Mouse (Mus musculus) intestine, postnatal 0 days (tissue): ENCODE results near the gene Platr25. TPM values are rescaled to one million over a fixed set of nuclear protein-coding genes. Genes with fewer than 3 reads are reported as not detected.
"Not testable (repeated sequence)": the region's sequence is repeated elsewhere in the genome, so short reads cannot be mapped to it uniquely, and the experiment has no call there.

ENCODE experiments used
- ATAC-seq: fragments of 200-750 bp; cut with Nextera tagmentation; 2 replicates; pipeline ENCODE4 v1.8.0; 2017; ENCODE audit warnings: mild to moderate bottlenecking, moderate TSS enrichment, moderate library complexity
- H3K27ac ChIP-seq: fragments of 300-500 bp; sonication (generic); 2 replicates; pipeline ENCODE4 v1.5.1; 2014; ENCODE audit warnings: mild to moderate bottlenecking, low read depth, low read length, moderate library complexity
- H3K27me3 ChIP-seq: fragments of 300-500 bp; sonication (generic); replicated peaks from 2 replicates; pipeline ENCODE4 v1.6.1; 2014; ENCODE audit warnings: low read length, mixed read lengths; ENCODE audit not compliant: control insufficient read depth, insufficient read depth
- H3K36me3 ChIP-seq: fragments of 300-500 bp; sonication (generic); 2 replicates; pipeline ENCODE4 v1.6.1; 2014; ENCODE audit warnings: mild to moderate bottlenecking, moderate library complexity; ENCODE audit not compliant: control insufficient read depth, insufficient read depth
- H3K4me1 ChIP-seq: fragments of 300-500 bp; sonication (generic); replicated peaks from 2 replicates; pipeline ENCODE4 v1.6.1; 2014; ENCODE audit warnings: antibody characterized with exemption, low read length, mixed read lengths; ENCODE audit not compliant: control insufficient read depth, insufficient read depth
- H3K4me2 ChIP-seq: fragments of 300-500 bp; sonication (generic); replicated peaks from 2 replicates; pipeline ENCODE4 v1.6.1; 2014; ENCODE audit warnings: low read depth, mild to moderate bottlenecking, moderate library complexity
- H3K4me3 ChIP-seq: fragments of 300-500 bp; sonication (generic); 2 replicates; pipeline ENCODE4 v1.5.1; 2014; ENCODE audit warnings: low read depth, low read length
- H3K9ac ChIP-seq: fragments of 300-500 bp; sonication (generic); 2 replicates; pipeline ENCODE4 v1.6.1; 2014; ENCODE audit warnings: mild to moderate bottlenecking, low read depth, low read length
- H3K9me3 ChIP-seq: fragments of 300-500 bp; sonication (generic); 2 replicates; pipeline ENCODE4 v1.6.1; 2016; ENCODE audit warnings: mixed run types; ENCODE audit not compliant: control insufficient read depth
- CTCF ChIP-seq: sonication (generic); IDR thresholded peaks from 2 replicates; pipeline ENCODE4 v1.5.1; 2016; ENCODE audit warnings: low read depth, mild to moderate bottlenecking, control low read depth, antibody characterized with exemption, moderate library complexity
- WGBS: fragments of 180-500 bp; shearing (Covaris S2); extraction: QIAGEN DNeasy Blood & Tissue Kit; methylation state at CpG from one replicate; pipeline ENCODE4 v1.1.7; 2014; 5-methylcytosine and 5-hydroxymethylcytosine counted together
- polyA plus RNA-seq: library from polyadenylated mRNA; unstranded; fragments of >200 nt; fragmentation: Nextera tagmentation; extraction: Ambion mirVana; gene quantifications from 2 replicates; pipeline ENCODE4 v1.2.1, GENCODE M21; 2015

Platr25 gene
- polyA plus RNA-seq: 5.6 and 6.4 TPM in 2 replicates

DNA sequence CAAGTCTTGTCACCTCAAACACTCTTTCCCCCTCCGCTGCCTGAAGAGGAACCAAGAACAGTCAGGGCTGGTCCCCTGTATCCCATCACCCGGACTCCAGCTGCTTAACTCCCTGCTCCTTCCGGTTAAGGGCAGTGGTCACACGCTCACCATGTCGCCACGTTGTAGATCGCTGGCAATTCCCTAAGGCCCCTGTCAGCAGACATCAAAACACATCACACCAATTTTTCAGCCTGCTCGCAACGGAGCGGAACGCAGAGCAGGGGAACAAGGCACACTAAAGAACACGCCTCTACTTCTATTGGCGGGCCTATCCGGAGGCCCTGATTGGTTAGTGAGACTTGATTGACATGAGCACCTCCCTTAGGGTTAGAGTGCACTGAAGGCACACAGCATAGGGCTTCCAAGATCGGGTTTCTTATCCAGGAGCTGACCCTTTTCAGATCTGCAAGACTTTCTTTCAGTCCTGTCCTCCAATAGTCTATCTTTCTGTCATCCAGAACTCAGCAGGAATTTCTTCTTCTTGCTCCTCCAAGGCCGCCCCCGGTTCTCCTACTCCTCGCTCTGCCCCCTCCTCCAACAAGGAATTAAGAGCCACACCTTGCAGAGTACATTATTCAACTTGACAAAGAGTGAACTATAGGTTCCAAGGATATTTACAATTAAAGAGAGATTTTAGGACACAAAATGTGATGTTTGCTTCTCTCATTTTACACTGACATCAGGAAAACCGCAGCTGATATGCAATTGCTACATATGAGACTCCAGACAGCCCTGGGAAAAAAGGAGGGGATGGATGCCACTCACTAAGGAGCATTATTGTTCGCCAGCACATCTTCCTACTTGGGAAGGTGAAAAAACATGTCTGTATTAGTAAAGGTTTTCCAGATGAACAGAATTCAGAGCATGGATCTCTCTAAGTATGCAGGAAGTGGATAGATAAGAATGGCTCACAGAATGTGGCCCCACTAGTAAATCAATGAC lies at the start of gene Platr25:
Gene Platr25, minus strand, starts transcription at position 278 of the 984 bp plus-strand sequence.
- not testable (repeated sequence) for H3K9ac ChIP-seq, H3K36me3 ChIP-seq, H3K27ac ChIP-seq, H3K4me1 ChIP-seq, H3K27me3 ChIP-seq, H3K9me3 ChIP-seq
- Histone ChIP-seq H3K4me3 (peak within 1 kb of the TSS; percentile 48), H3K4me2 (peak within 1 kb of the TSS; percentile 74)
- ATAC-seq: peak; percentile 78
- WGBS: 8% methylated on average over 20 of the region's 20 CpGs

DNA sequence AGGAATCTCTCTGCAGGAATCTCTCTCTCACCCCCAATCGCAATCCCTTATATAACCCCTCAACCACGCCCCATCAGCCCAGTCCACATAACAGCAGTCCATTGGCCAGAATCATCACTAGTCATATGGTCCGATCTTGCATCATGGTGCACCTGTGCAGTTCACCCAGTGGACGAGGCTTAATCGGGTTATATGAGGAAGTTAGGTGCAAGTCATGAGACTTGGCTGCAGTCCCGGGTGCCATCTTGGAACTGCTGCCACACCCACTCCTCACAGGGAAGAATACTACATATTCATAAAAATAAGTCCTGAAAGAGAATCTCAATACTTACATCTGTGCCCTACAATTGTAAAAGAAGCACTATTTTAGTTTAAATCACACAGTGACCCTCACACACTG lies 47.5 kb upstream of the Platr25 start:
- WGBS: 88% methylated on average over 6 of the region's 6 CpGs
- not testable (repeated sequence) for H3K27ac ChIP-seq, ATAC-seq, H3K36me3 ChIP-seq, H3K9ac ChIP-seq, H3K4me2 ChIP-seq, H3K4me1 ChIP-seq, H3K9me3 ChIP-seq, H3K4me3 ChIP-seq, H3K27me3 ChIP-seq

DNA sequence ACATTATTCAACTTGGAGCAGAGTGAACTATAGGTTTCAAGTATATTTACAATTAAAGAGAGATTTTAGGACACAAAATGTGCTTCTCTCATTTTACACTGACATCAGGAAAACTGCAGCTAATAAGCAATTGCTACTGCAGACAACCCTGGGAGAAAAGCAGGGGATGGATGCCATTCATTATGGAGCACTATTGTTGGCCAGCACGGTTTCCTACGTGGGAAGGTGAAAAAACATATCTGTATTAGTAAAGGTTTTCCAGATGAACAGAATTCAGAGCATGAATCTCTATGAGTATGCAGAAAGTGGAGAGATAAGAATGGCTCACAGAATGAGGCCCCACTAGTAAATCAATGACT lies 25.6 kb upstream of the Platr25 start:
- not testable (repeated sequence) for H3K4me1 ChIP-seq, H3K27me3 ChIP-seq, H3K27ac ChIP-seq, H3K9ac ChIP-seq, H3K36me3 ChIP-seq, ATAC-seq, H3K9me3 ChIP-seq
- 40% methylated on average over 2 of the region's 2 CpGs for WGBS
- peak overlapping the region; percentile 72 for H3K4me2 ChIP-seq
- peak overlapping the region; percentile 45 for H3K4me3 ChIP-seq

DNA sequence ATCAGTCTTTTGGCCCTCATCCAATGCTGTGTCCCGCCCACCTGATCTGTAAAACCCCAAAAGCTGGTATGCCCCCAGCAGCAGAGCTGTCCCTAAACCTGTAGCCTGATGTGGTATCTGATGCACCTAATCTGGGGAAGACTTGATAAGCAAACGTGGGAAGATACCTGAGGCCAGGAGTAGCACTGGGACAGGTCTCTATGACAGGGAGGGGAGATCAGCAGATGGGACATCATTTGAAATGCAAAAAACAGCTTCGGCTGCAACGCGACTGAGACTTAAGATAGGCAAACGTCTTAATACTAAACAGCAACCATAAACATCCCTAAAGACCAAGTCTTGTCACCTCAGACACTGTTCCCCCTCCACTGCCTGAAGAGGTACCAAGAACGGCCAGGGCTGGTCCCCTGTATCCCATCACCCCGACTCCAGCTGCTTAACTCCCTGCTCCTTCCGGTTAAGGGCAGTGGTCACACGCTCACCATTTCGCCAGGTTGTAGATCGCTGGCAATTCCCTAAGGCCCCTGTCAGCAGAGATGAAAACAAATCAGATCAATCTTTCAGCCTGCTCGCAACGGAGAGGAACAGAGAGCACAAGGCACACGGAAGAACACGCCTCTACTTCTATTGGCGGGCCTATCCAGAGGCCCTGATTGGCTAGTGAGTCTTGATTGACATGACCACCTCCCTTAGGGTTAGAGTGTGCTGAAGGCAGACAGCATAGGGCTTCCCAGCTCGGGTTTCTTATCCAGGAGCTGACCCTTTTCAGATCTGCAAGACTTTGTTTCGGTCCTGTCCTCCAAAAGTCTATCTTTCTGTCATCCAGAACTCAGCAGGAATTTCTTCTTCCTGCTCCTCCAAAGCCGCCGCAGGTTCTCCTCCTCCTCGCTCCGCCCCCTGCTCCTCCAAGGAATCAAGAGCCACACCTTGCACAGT lies 25.0 kb upstream of the Platr25 start, which contains the start of gene Gm5141:
Gene Gm5141, minus strand, starts transcription at position 610 of the 936 bp plus-strand sequence.
- H3K36me3 ChIP-seq, H3K9ac ChIP-seq, H3K27ac ChIP-seq, H3K4me1 ChIP-seq, H3K9me3 ChIP-seq, H3K27me3 ChIP-seq: not testable (repeated sequence)
- ATAC-seq: peak; percentile 99
- 3% methylated on average over 19 of the region's 23 CpGs for WGBS
- peak within 1 kb of the TSS; percentile 72 for H3K4me2 ChIP-seq
- H3K4me3 ChIP-seq: peak within 1 kb of the TSS; percentile 45

DNA sequence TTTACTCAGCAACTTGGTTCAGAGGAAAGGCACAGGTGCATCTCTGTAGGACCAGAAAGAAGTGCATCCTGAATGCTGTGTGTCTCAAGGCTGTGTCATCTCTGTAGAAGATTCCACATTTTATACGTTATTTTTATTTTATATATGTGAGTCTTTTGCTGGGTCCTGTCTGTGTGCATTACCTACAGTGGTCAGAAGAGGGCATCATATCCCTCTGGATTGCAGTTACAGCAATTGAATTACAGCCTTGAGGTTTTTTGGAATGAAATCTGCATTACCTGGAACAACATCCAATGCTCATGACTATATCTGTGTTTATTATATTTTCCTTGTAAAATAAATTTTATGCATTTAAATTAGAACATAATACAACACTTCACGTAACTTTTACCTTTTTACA lies 3.3 kb upstream of the Platr25 start:
- H3K27ac ChIP-seq, H3K4me1 ChIP-seq, H3K9ac ChIP-seq, H3K9me3 ChIP-seq, H3K36me3 ChIP-seq, H3K27me3 ChIP-seq, H3K4me2 ChIP-seq, ATAC-seq, H3K4me3 ChIP-seq: not testable (repeated sequence)
- WGBS: 66% methylated on average over 2 of the region's 2 CpGs
- peak; percentile 74 for TF ChIP-seq CTCF

DNA sequence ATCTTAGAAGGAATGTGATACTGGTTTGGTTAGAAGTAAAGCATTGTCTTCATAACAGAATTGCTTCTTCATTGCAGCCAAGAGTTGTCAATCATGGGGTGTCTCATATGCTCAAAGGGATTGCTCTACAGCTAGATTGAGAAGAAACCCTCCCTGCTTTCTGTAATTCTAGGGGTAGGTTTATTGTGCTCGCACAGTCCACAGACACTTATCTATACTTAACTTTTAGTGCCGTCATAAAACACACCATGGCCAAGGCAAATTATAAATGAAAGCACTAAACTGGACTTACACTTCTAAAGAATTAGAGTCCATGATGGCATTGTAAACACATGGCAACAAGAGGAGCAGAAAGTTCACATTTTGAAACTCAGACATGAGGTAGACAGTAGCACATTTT lies 27.2 kb downstream of the Platr25 start:
- no peak overlapping the region for H3K9ac ChIP-seq
- H3K4me3 ChIP-seq: no peak overlapping the region
- peak; percentile 43; the same call in 1 of the 2 replicates for ATAC-seq
- no peaks in the 10 kb centered on the region for H3K27me3 ChIP-seq
- no peaks in the 10 kb centered on the region for H3K36me3 ChIP-seq
- no peaks in the 10 kb centered on the region for H3K9me3 ChIP-seq
- no peaks in the 10 kb centered on the region for H3K4me1 ChIP-seq
- WGBS: 40% methylated on average over 2 of the region's 2 CpGs
- H3K27ac ChIP-seq: no peak overlapping the region
- H3K4me2 ChIP-seq: no peak overlapping the region
- no peak for TF ChIP-seq CTCF

DNA sequence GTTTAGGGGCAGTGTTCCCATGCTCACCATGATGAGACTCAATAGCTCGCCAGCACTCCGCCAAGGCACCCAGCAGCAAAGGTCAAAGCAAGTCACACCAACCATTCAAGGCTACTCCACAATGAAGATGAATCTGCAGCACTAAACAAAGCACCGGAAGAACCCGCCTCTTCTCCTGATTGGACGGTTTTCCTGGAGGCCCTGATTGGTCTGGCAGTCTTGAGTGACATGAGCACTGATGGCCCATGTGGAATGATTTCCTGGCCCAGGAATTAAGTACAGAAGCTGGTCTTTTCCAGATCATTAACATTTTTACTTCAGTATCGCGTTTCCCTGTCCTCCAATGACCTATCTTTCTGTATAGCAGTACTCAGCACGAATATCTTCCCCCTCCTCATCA lies 47.9 kb downstream of the Platr25 start:
- H3K4me2 ChIP-seq, H3K9me3 ChIP-seq: not testable (repeated sequence)
- WGBS: 95% methylated on average over 8 of the region's 8 CpGs

DNA sequence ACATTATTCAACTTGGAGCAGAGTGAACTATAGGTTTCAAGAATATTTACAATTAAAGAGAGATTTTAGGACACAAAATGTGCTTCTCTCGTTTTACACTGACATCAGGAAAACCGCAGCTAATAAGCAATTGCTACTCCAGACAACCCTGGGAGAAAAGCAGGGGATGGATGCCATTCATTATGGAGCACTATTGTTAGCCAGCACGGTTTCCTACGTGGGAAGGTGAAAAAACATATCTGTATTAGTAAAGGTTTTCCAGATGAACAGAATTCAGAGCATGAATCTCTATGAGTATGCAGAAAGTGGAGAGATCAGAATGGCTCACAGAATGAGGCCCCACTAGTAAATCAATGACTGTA lies 75.2 kb downstream of the Platr25 start:
- Histone ChIP-seq H3K4me3 (peak overlapping the region; percentile 43), H3K4me2 (peak overlapping the region; percentile 66)
- not testable (repeated sequence) for H3K9ac ChIP-seq, H3K9me3 ChIP-seq, H3K27ac ChIP-seq, H3K36me3 ChIP-seq, H3K27me3 ChIP-seq, H3K4me1 ChIP-seq
- 30% methylated on average over 4 of the region's 4 CpGs for WGBS
- 0 out of 2 replicates have a peak, but pooled peaks have one; percentile 25 for ATAC-seq

More for the DNA sequence above, 47.9 kb downstream of the Platr25 start:
- not testable (repeated sequence) for ATAC-seq, H3K27ac ChIP-seq, H3K27me3 ChIP-seq, H3K4me3 ChIP-seq, H3K9ac ChIP-seq, H3K36me3 ChIP-seq, H3K4me1 ChIP-seq
